Mouse (Mus musculus) embryonic facial prominence, embryonic 11.5 days (tissue): ENCODE results near the gene Tie1. TPM values are rescaled to one million over a fixed set of nuclear protein-coding genes. Genes with fewer than 3 reads are reported as not detected.

Source experiments
- ATAC-seq: fragments of 200-750 bp; cut with Nextera tagmentation; replicated peaks from 2 replicates; pipeline ENCODE4 v1.8.0; 2017; ENCODE audit warnings: low read depth; ENCODE audit not compliant: insufficient number of reproducible peaks, low FRiP score, low TSS enrichment
- DNase-seq: peaks from one replicate; pipeline ENCODE4 v3.0.0-alpha.2; 2015; ENCODE audit warnings: low spot score
- H3K27ac ChIP-seq: fragments of 300-500 bp; sonication (generic); replicated peaks from 2 replicates; pipeline ENCODE4 v1.5.1; 2014; ENCODE audit warnings: mild to moderate bottlenecking, low read depth, low read length, control low read depth
- H3K27me3 ChIP-seq: fragments of 300-500 bp; sonication (generic); 2 replicates; pipeline ENCODE4 v1.6.1; 2014; ENCODE audit warnings: mild to moderate bottlenecking, low read length, moderate library complexity, mixed read lengths; ENCODE audit not compliant: control insufficient read depth, insufficient read depth
- H3K36me3 ChIP-seq: fragments of 300-500 bp; sonication (generic); replicated peaks from 2 replicates; pipeline ENCODE4 v1.6.1; 2014; ENCODE audit warnings: low read depth, mild to moderate bottlenecking, low read length, moderate library complexity, mixed read lengths; ENCODE audit not compliant: control insufficient read depth, insufficient read depth
- H3K4me1 ChIP-seq: fragments of 300-500 bp; sonication (generic); 2 replicates; pipeline ENCODE4 v1.6.1; 2014; ENCODE audit warnings: low read length, mixed read lengths; ENCODE audit not compliant: control insufficient read depth, insufficient read depth
- H3K4me2 ChIP-seq: fragments of 300-500 bp; sonication (generic); 2 replicates; pipeline ENCODE4 v1.6.1; 2014; ENCODE audit warnings: low read depth, mild to moderate bottlenecking, control low read depth, low read length, moderate library complexity
- H3K4me3 ChIP-seq: fragments of 300-500 bp; sonication (generic); 2 replicates; pipeline ENCODE4 v1.5.1; 2014; ENCODE audit warnings: low read depth, low read length, control low read depth
- H3K9ac ChIP-seq: fragments of 300-500 bp; sonication (generic); replicated peaks from 2 replicates; pipeline ENCODE4 v1.6.1; 2014; ENCODE audit warnings: mild to moderate bottlenecking, control low read depth, low read length
- H3K9me3 ChIP-seq: fragments of 300-500 bp; sonication (generic); replicated peaks from 2 replicates; pipeline ENCODE4 v1.6.1; 2016; ENCODE audit warnings: mild to moderate bottlenecking, low read length, inconsistent platforms, mixed read lengths; ENCODE audit not compliant: control insufficient read depth
- WGBS: fragments of 180-500 bp; shearing (Covaris S2); extraction: QIAGEN DNeasy Blood & Tissue Kit; methylation state at CpG from one replicate; pipeline ENCODE4 v1.1.7; 2014; 5-methylcytosine and 5-hydroxymethylcytosine counted together
- polyA plus RNA-seq: library from polyadenylated mRNA; unstranded; fragments of >200 nt; fragmentation: Nextera tagmentation; extraction: Ambion mirVana; gene quantifications from 2 replicates; pipeline ENCODE4 v1.2.1, GENCODE M21; 2014

Gene Tie1
- 8.9 and 11.8 TPM in 2 replicates for polyA plus RNA-seq

GRCm38 (mm10) chr4:118489717-118490132 is at the start of gene Tie1:
Tie1 (minus strand) TSS chr4:118490061.
- Histone ChIP-seq H3K36me3 (no peaks in the 10 kb centered on the region), H3K9ac (no peak within 1 kb of the TSS), H3K4me2 (no peak within 1 kb of the TSS), H3K27me3 (no peaks in the 10 kb centered on the region), H3K9me3 (no peaks in the 10 kb centered on the region), H3K4me3 (no peak within 1 kb of the TSS), H3K27ac (no peak within 1 kb of the TSS), H3K4me1 (no peaks in the 10 kb centered on the region)
- WGBS: 78% methylated on average over 8 of the region's 8 CpGs
- DNase-seq (no peak), ATAC-seq (peak; percentile 52; the same call in 1 of the 2 replicates)

- Histone ChIP-seq H3K36me3 (no peaks in the 10 kb centered on the region), H3K4me3 (no peak overlapping the region), H3K27ac (no peak overlapping the region), H3K27me3 (no peaks in the 10 kb centered on the region), H3K9me3 (no peaks in the 10 kb centered on the region), H3K9ac (no peak overlapping the region), H3K4me1 (no peaks in the 10 kb centered on the region), H3K4me2 (no peak overlapping the region)
- ATAC-seq: no peak
- no peak for DNase-seq
- 38% methylated on average over 6 of the region's 6 CpGs for WGBS
Observed at GRCm38 (mm10) chr4:118537801-118538200, 47.9 kb upstream of the Tie1 start.

GRCm38 (mm10) chr4:118535610-118536009 is 45.7 kb upstream of the Tie1 start:
- H3K4me2 ChIP-seq: no peak overlapping the region
- no peaks in the 10 kb centered on the region for H3K9me3 ChIP-seq
- ATAC-seq: no peak
- H3K9ac ChIP-seq: no peak overlapping the region
- H3K4me1 ChIP-seq: no peaks in the 10 kb centered on the region
- 81% methylated on average over 6 of the region's 6 CpGs for WGBS
- no peak overlapping the region for H3K27ac ChIP-seq
- H3K36me3 ChIP-seq: no peaks in the 10 kb centered on the region
- no peak overlapping the region for H3K4me3 ChIP-seq
- H3K27me3 ChIP-seq: no peaks in the 10 kb centered on the region
- DNase-seq: no peak

- Histone ChIP-seq H3K4me3 (no peak overlapping the region), H3K9ac (no peak overlapping the region), H3K4me1 (no peaks in the 10 kb centered on the region), H3K27ac (no peak overlapping the region), H3K9me3 (no peaks in the 10 kb centered on the region), H3K27me3 (no peaks in the 10 kb centered on the region), H3K36me3 (no peaks in the 10 kb centered on the region), H3K4me2 (no peak overlapping the region)
- DNase-seq: no peak
- WGBS: 79% methylated on average over 7 of the region's 7 CpGs
- ATAC-seq: no peak
Observed at GRCm38 (mm10) chr4:118533605-118534004, 43.7 kb upstream of the Tie1 start.

GRCm38 (mm10) chr4:118533156-118533555 is 43.3 kb upstream of the Tie1 start:
- DNase-seq (no peak), ATAC-seq (no peak)
- Histone ChIP-seq H3K4me3 (no peak overlapping the region), H3K9ac (no peak overlapping the region), H3K27ac (no peak overlapping the region), H3K27me3 (no peaks in the 10 kb centered on the region), H3K9me3 (no peaks in the 10 kb centered on the region), H3K4me2 (no peak overlapping the region), H3K4me1 (no peaks in the 10 kb centered on the region), H3K36me3 (no peaks in the 10 kb centered on the region)
- WGBS: 36% methylated on average over 3 of the region's 4 CpGs

GRCm38 (mm10) chr4:118532663-118533062 is 42.8 kb upstream of the Tie1 start:
- Histone ChIP-seq H3K4me2 (no peak overlapping the region), H3K36me3 (no peaks in the 10 kb centered on the region), H3K9ac (no peak overlapping the region), H3K4me1 (no peaks in the 10 kb centered on the region), H3K27ac (no peak overlapping the region), H3K9me3 (no peaks in the 10 kb centered on the region), H3K4me3 (no peak overlapping the region), H3K27me3 (no peaks in the 10 kb centered on the region)
- DNase-seq (no peak), ATAC-seq (no peak)
- WGBS: 78% methylated on average over 5 of the region's 5 CpGs

GRCm38 (mm10) chr4:118527720-118528119 is 37.9 kb upstream of the Tie1 start:
- WGBS: 76% methylated on average over 6 of the region's 6 CpGs
- Histone ChIP-seq H3K27ac (no peak overlapping the region), H3K27me3 (no peaks in the 10 kb centered on the region), H3K4me2 (no peak overlapping the region), H3K4me3 (no peak overlapping the region), H3K9ac (no peak overlapping the region), H3K9me3 (no peaks in the 10 kb centered on the region), H3K36me3 (no peaks in the 10 kb centered on the region), H3K4me1 (no peaks in the 10 kb centered on the region)
- no peak for DNase-seq
- ATAC-seq: no peak

GRCm38 (mm10) chr4:118527335-118527681 is 37.4 kb upstream of the Tie1 start:
- Histone ChIP-seq H3K27ac (no peak overlapping the region), H3K4me3 (0 out of 2 replicates have a peak overlapping the region, but pooled peaks have one; percentile 5)

More at GRCm38 (mm10) chr4:118527335-118527681, 37.4 kb upstream of the Tie1 start:
- 39% methylated on average over 5 of the region's 5 CpGs for WGBS
- Histone ChIP-seq H3K27me3 (no peaks in the 10 kb centered on the region), H3K36me3 (no peaks in the 10 kb centered on the region), H3K4me1 (no peaks in the 10 kb centered on the region), H3K4me2 (no peak overlapping the region), H3K9ac (no peak overlapping the region), H3K9me3 (no peaks in the 10 kb centered on the region)
- DNase-seq: no peak
- ATAC-seq: no peak
